In the genomic region with DNA sequence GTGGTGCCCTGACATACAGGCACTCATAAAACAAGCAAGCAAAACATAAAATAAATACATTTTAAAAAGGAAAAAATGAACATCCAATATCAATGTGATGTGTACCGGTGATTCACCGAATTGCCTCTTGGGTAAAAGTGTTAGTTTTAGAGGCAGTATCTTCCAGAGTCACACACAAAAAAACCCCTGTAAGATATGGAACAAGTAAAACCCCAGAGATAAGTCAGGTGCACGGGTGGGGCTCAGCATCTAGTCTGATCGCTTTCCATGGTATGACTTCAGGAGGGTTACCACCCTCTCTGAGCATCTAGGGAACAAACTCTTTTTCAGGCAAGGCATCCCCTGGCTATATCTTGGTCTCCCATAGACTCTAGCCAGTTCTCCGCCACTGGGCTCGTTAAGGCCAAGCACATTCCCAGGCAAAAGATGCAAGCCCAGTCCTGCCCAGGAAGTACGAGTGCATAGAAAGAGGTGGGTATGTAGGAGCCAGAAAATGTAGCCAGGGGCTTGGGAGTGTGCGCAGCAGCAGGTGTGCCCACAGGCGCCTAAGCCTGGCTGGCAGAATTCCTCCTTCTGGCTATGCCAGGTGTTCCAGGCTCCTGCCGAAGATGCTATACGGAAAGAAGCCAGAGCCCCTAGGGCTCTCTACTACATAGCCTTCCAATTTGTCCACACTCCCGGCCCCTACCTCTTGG, we compare ENCODE assay signal across 1 mouse cellular context.
TF ChIP-seq lines count a peak whose summit lies in the region.

No protein-coding gene starts in this region.

TF ChIP-seq in MEL, 35 proteins besides CTCF, POLR2A, EP300 and RAD21 (continued from another document):
- TF ChIP-seq JUND (IDR thresholded peaks at IDR 0.05; ENCODE audit: low read depth, low read length) (no peak), POLR2AphosphoS5 (IDR thresholded peaks at IDR 0.05; ENCODE audit: borderline replicate concordance, low read depth, low read length) (no peak), GABPA (IDR thresholded peaks at IDR 0.05; ENCODE audit: low read depth, low read length) (no peak), ELF1 (IDR thresholded peaks at IDR 0.05; ENCODE audit: low read depth, low read length) (no peak), HCFC1 (IDR thresholded peaks at IDR 0.05; ENCODE audit: low read depth, low read length) (0 out of 2 replicates have a peak, but pooled peaks have one; percentile 13), POLR2AphosphoS2 (IDR thresholded peaks at IDR 0.05; ENCODE audit: low read length) (no peak), CHD1 (IDR thresholded peaks at IDR 0.05; ENCODE audit: low read depth, low read length) (no peak), GATA1 (IDR thresholded peaks at IDR 0.05; ENCODE audit: low read depth, low read length) (peak; percentile 67), MXI1 (IDR thresholded peaks at IDR 0.05; ENCODE audit: low read depth, low read length) (no peak), MYC (IDR thresholded peaks at IDR 0.05; ENCODE audit: low read depth, low read length) (no peak), CHD2 (IDR thresholded peaks at IDR 0.05; ENCODE audit: low read length) (no peak), ZNF384 (IDR thresholded peaks at IDR 0.05; ENCODE audit: low read depth, low read length) (0 out of 2 replicates have a peak, but pooled peaks have one; percentile 25), MAX (IDR thresholded peaks at IDR 0.05; ENCODE audit: low read length) (no peak), SMC3 (IDR thresholded peaks at IDR 0.05; ENCODE audit: low read depth, low read length) (no peak), USF2 (IDR thresholded peaks at IDR 0.05; ENCODE audit: borderline replicate concordance in 1 of 2, insufficient read depth in 1 of 2, low read depth in 1 of 2, low read length in 2 of 2) (no peak), NELFE (IDR thresholded peaks at IDR 0.05; ENCODE audit: low read depth, low read length) (no peak), MAFK (IDR thresholded peaks at IDR 0.05; ENCODE audit: borderline replicate concordance, low read depth, low read length) (no peak), E2F4 (IDR thresholded peaks at IDR 0.05; ENCODE audit: borderline replicate concordance, low read depth, low read length) (no peak), NRF1 (IDR thresholded peaks at IDR 0.05; ENCODE audit: insufficient read depth, low read depth, low read length, poor library complexity, severe bottlenecking) (no peak), TBP (IDR thresholded peaks at IDR 0.05; ENCODE audit: low read depth, low read length) (no peak), ZMIZ1 (IDR thresholded peaks at IDR 0.05; ENCODE audit: low read depth, low read length) (no peak), MEF2A (IDR thresholded peaks at IDR 0.05; ENCODE audit: extremely low read depth, insufficient replicate concordance, low read depth, low read length, poor library complexity, severe bottlenecking) (no peak), TAL1 (IDR thresholded peaks at IDR 0.05; ENCODE audit: low read length) (no peak), ETS1 (IDR thresholded peaks at IDR 0.05; ENCODE audit: low read depth, low read length) (peak; percentile 68), ZC3H11A (IDR thresholded peaks at IDR 0.05; ENCODE audit: low read depth, low read length) (no peak), RCOR1 (IDR thresholded peaks at IDR 0.05; ENCODE audit: low read depth, low read length) (peak; percentile 49; the same call in 1 of the 2 replicates), KAT2A (conservative IDR thresholded peaks at IDR 0.05; ENCODE audit: low read depth, low read length) (no peak)
